Comparison of ENCODE assay signal across 8 mouse cellular contexts in genomic region chr11:69407724-69408004, GRCm38 (mm10). TPM values are rescaled to one million over a fixed set of nuclear protein-coding genes. Genes with fewer than 3 reads are reported as not detected.
DNase-seq lines count a peak whose midpoint lies in the region; ATAC-seq and TF ChIP-seq lines count a peak whose summit lies in the region.
"Had no signal": no experiment of that assay in that cellular context is flagged by ENCODE, and none has a peak within 500 bp of the region (broad histone marks: within the 10 kb centered on the region; RNA-seq: fewer than 3 reads in every experiment).

No protein-coding gene starts in this region.

- H3K27ac ChIP-seq in intestine, embryonic 14.5 days (ENCODE audit: low read depth): no peak overlapping the region
- no peak overlapping the region for H3K27ac ChIP-seq in intestine, postnatal 0 days (ENCODE audit: low read depth, low read length)
- H3K27ac ChIP-seq in embryonic facial prominence, embryonic 13.5 days: no peak overlapping the region
- H3K27ac ChIP-seq in hindbrain, embryonic 13.5 days: peak overlapping the region; percentile 100
- 0 out of 2 replicates have a peak overlapping the region, but pooled peaks have one; percentile 98 for H3K27ac ChIP-seq in midbrain, embryonic 12.5 days (replicated peaks)
- H3K27ac ChIP-seq in kidney, embryonic 16.5 days (ENCODE audit: low read length): no peak overlapping the region

- H3K4me1 ChIP-seq in intestine, embryonic 14.5 days (replicated peaks; ENCODE audit: control insufficient read depth, insufficient read depth, low read length): peaks cover 21% of the 10 kb centered on the region
- no peaks in the 10 kb centered on the region for H3K4me1 ChIP-seq in intestine, postnatal 0 days (replicated peaks; ENCODE audit: control insufficient read depth, insufficient read depth, low read length)
- peaks cover 30% of the 10 kb centered on the region for H3K4me1 ChIP-seq in embryonic facial prominence, embryonic 13.5 days
- H3K4me1 ChIP-seq in hindbrain, embryonic 13.5 days (replicated peaks): peaks cover 43% of the 10 kb centered on the region
- peaks cover 32% of the 10 kb centered on the region for H3K4me1 ChIP-seq in midbrain, embryonic 12.5 days
- peaks cover 19% of the 10 kb centered on the region for H3K4me1 ChIP-seq in kidney, embryonic 16.5 days (ENCODE audit: insufficient read depth, low read length)

- H3K27me3 ChIP-seq in intestine, embryonic 14.5 days (replicated peaks; ENCODE audit: control insufficient read depth, insufficient read depth, low read length): no peaks in the 10 kb centered on the region
- no peaks in the 10 kb centered on the region for H3K27me3 ChIP-seq in intestine, postnatal 0 days (replicated peaks; ENCODE audit: control insufficient read depth, insufficient read depth, low read length)
- no peaks in the 10 kb centered on the region for H3K27me3 ChIP-seq in embryonic facial prominence, embryonic 13.5 days
- no peaks in the 10 kb centered on the region for H3K27me3 ChIP-seq in hindbrain, embryonic 13.5 days
- H3K27me3 ChIP-seq in midbrain, embryonic 12.5 days: no peaks in the 10 kb centered on the region
- H3K27me3 ChIP-seq in kidney, embryonic 16.5 days (ENCODE audit: insufficient read depth, low read length): no peaks in the 10 kb centered on the region

- WGBS in intestine, embryonic 14.5 days: 83% methylated on average over 4 of the region's 4 CpGs
- 83% methylated on average over 4 of the region's 4 CpGs for WGBS in intestine, postnatal 0 days
- 79% methylated on average over 4 of the region's 4 CpGs for WGBS in embryonic facial prominence, embryonic 13.5 days
- 85% methylated on average over 4 of the region's 4 CpGs for WGBS in hindbrain, embryonic 13.5 days
- 84% methylated on average over 4 of the region's 4 CpGs for WGBS in midbrain, embryonic 12.5 days
- WGBS in kidney, embryonic 16.5 days: 85% methylated on average over 4 of the region's 4 CpGs

- no peak for DNase-seq in intestine, embryonic 14.5 days (ENCODE audit: low spot score)
- DNase-seq: layer of hippocampus, adult 9-11 months had no signal

- peak overlapping the region; percentile 8; the same call in 1 of the 2 replicates for H3K9ac ChIP-seq in intestine, embryonic 14.5 days (ENCODE audit: low read length)
- no peak overlapping the region for H3K9ac ChIP-seq in intestine, postnatal 0 days (ENCODE audit: low read depth, low read length)
- H3K9ac ChIP-seq in embryonic facial prominence, embryonic 13.5 days: peak overlapping the region; percentile 91; the same call in 1 of the 2 replicates
- H3K9ac ChIP-seq in hindbrain, embryonic 13.5 days: peak overlapping the region; percentile 99
- H3K9ac ChIP-seq in midbrain, embryonic 12.5 days (replicated peaks): peak overlapping the region; percentile 96; the same call in 1 of the 2 replicates
- no peak overlapping the region for H3K9ac ChIP-seq in kidney, embryonic 16.5 days (replicated peaks; ENCODE audit: low read length)

- no peak for ATAC-seq in intestine, embryonic 14.5 days (replicated peaks; ENCODE audit: low FRiP score, low TSS enrichment, low read depth)
- ATAC-seq in intestine, postnatal 0 days: no peak
- no peak for ATAC-seq in embryonic facial prominence, embryonic 13.5 days (ENCODE audit: insufficient number of reproducible peaks, insufficient read depth, low FRiP score, low TSS enrichment, low read depth)
- no peak for ATAC-seq in hindbrain, embryonic 13.5 days (ENCODE audit: low FRiP score)
- ATAC-seq in midbrain, embryonic 12.5 days (ENCODE audit: low FRiP score, low read depth): no peak
- no peak for ATAC-seq in megakaryocyte-erythroid progenitor cell, adult 5-6 weeks (replicated peaks; ENCODE audit: low FRiP score, low TSS enrichment, poor library complexity, severe bottlenecking)
- no peak for ATAC-seq in kidney, embryonic 16.5 days (ENCODE audit: low FRiP score, low TSS enrichment)

- H3K36me3 ChIP-seq in intestine, embryonic 14.5 days (ENCODE audit: control insufficient read depth, insufficient read depth, low read length): peaks cover 58% of the 10 kb centered on the region
- H3K36me3 ChIP-seq in intestine, postnatal 0 days (ENCODE audit: control insufficient read depth, insufficient read depth): peaks cover 49% of the 10 kb centered on the region
- peaks cover 68% of the 10 kb centered on the region for H3K36me3 ChIP-seq in embryonic facial prominence, embryonic 13.5 days
- peaks cover 63% of the 10 kb centered on the region for H3K36me3 ChIP-seq in hindbrain, embryonic 13.5 days
- H3K36me3 ChIP-seq in midbrain, embryonic 12.5 days: peaks cover 60% of the 10 kb centered on the region
- H3K36me3 ChIP-seq in kidney, embryonic 16.5 days (ENCODE audit: insufficient read depth, low read length): peaks cover 44% of the 10 kb centered on the region

- H3K4me3 ChIP-seq in intestine, embryonic 14.5 days (ENCODE audit: low read depth, low read length): no peak overlapping the region
- no peak overlapping the region for H3K4me3 ChIP-seq in intestine, postnatal 0 days (ENCODE audit: low read depth, low read length)
- H3K4me3 ChIP-seq in embryonic facial prominence, embryonic 13.5 days: peak overlapping the region; percentile 79
- H3K4me3 ChIP-seq in hindbrain, embryonic 13.5 days: peak overlapping the region; percentile 83; the same call in 1 of the 2 replicates
- H3K4me3 ChIP-seq in midbrain, embryonic 12.5 days: peak overlapping the region; percentile 64; the same call in 1 of the 2 replicates
- H3K4me3 ChIP-seq in kidney, embryonic 16.5 days (ENCODE audit: low read length): no peak overlapping the region; the same call in 1 of the 2 replicates

- no peak overlapping the region; the same call in 1 of the 2 replicates for H3K4me2 ChIP-seq in intestine, embryonic 14.5 days (ENCODE audit: low read length)
- no peak overlapping the region for H3K4me2 ChIP-seq in intestine, postnatal 0 days (replicated peaks; ENCODE audit: low read depth)
- H3K4me2 ChIP-seq in embryonic facial prominence, embryonic 13.5 days: peak overlapping the region; percentile 97
- peak overlapping the region; percentile 99 for H3K4me2 ChIP-seq in hindbrain, embryonic 13.5 days
- peak overlapping the region; percentile 98; the same call in 1 of the 2 replicates for H3K4me2 ChIP-seq in midbrain, embryonic 12.5 days (replicated peaks)
- H3K4me2 ChIP-seq in kidney, embryonic 16.5 days (replicated peaks; ENCODE audit: low read depth, low read length): no peak overlapping the region

- no peaks in the 10 kb centered on the region for H3K9me3 ChIP-seq in intestine, embryonic 14.5 days (ENCODE audit: control insufficient read depth, low read length)
- no peaks in the 10 kb centered on the region for H3K9me3 ChIP-seq in intestine, postnatal 0 days (ENCODE audit: control insufficient read depth)
- H3K9me3 ChIP-seq in embryonic facial prominence, embryonic 13.5 days: no peaks in the 10 kb centered on the region
- H3K9me3 ChIP-seq in hindbrain, embryonic 13.5 days: no peaks in the 10 kb centered on the region
- H3K9me3 ChIP-seq in midbrain, embryonic 12.5 days: no peaks in the 10 kb centered on the region
- no peaks in the 10 kb centered on the region for H3K9me3 ChIP-seq in kidney, embryonic 16.5 days (ENCODE audit: low read length)

- no peak for TF ChIP-seq CTCF in intestine, postnatal 0 days (IDR thresholded peaks at IDR 0.05; ENCODE audit: low read depth)

RNA-seq across cellular contexts. Expression of gene Kdm6b, which starts 5.8 kb away (rescaled TPM):
- 29.1 and 29.6 TPM in 2 replicates for polyA plus RNA-seq in intestine, embryonic 14.5 days (2014; fragmentation: Nextera tagmentation; extraction: Ambion mirVana)
- polyA plus RNA-seq in intestine, postnatal 0 days (2015; fragmentation: Nextera tagmentation; extraction: Ambion mirVana): 18.2 and 23.6 TPM in 2 replicates
- 41.3 and 43.1 TPM in 2 replicates for polyA plus RNA-seq in embryonic facial prominence, embryonic 13.5 days (2015; fragmentation: Nextera tagmentation; extraction: Ambion mirVana)
- 50.6 and 51.3 TPM in 2 replicates for polyA plus RNA-seq in hindbrain, embryonic 13.5 days (2015; fragmentation: Nextera tagmentation; extraction: Ambion mirVana)
- 48.7 and 50.7 TPM in 2 replicates for polyA plus RNA-seq in midbrain, embryonic 12.5 days (2016; fragmentation: Nextera tagmentation; extraction: Ambion mirVana)
- total RNA-seq in megakaryocyte-erythroid progenitor cell, adult 5-6 weeks (2014; fragmentation: Nextera tagmentation): 19.3 and 22.1 TPM in 2 replicates
- total RNA-seq in megakaryocyte-erythroid progenitor cell, adult 5-6 weeks (2017): 1.6 and 2.7 TPM in 2 replicates
- 26.0 and 31.3 TPM in 2 replicates for polyA plus RNA-seq in kidney, embryonic 16.5 days (2015; fragmentation: Nextera tagmentation; extraction: Ambion mirVana)

RNA-seq across cellular contexts. Expression of gene Tmem88, which starts 9.6 kb away (rescaled TPM):
- 34.8 and 38.4 TPM in 2 replicates for polyA plus RNA-seq in intestine, embryonic 14.5 days (2014; fragmentation: Nextera tagmentation; extraction: Ambion mirVana)
- 24.1 and 24.9 TPM in 2 replicates for polyA plus RNA-seq in intestine, postnatal 0 days (2015; fragmentation: Nextera tagmentation; extraction: Ambion mirVana)
- polyA plus RNA-seq in embryonic facial prominence, embryonic 13.5 days (2015; fragmentation: Nextera tagmentation; extraction: Ambion mirVana): 13.2 and 16.4 TPM in 2 replicates
- polyA plus RNA-seq in hindbrain, embryonic 13.5 days (2015; fragmentation: Nextera tagmentation; extraction: Ambion mirVana): 7.1 and 8.7 TPM in 2 replicates
- polyA plus RNA-seq in midbrain, embryonic 12.5 days (2016; fragmentation: Nextera tagmentation; extraction: Ambion mirVana): 11.4 and 12.1 TPM in 2 replicates
- total RNA-seq in megakaryocyte-erythroid progenitor cell, adult 5-6 weeks (2014; fragmentation: Nextera tagmentation): 0.37 TPM in 1 of 2 replicates, not detected in the other
- not detected in 2 replicates for total RNA-seq in megakaryocyte-erythroid progenitor cell, adult 5-6 weeks (2017)
- 46.5 and 47.7 TPM in 2 replicates for polyA plus RNA-seq in kidney, embryonic 16.5 days (2015; fragmentation: Nextera tagmentation; extraction: Ambion mirVana)

RNA-seq across cellular contexts. Expression of gene Cyb5d1, which starts 12.2 kb away (rescaled TPM):
- polyA plus RNA-seq in intestine, embryonic 14.5 days (2014; fragmentation: Nextera tagmentation; extraction: Ambion mirVana): 23.3 and 23.8 TPM in 2 replicates
- 8.6 and 8.9 TPM in 2 replicates for polyA plus RNA-seq in intestine, postnatal 0 days (2015; fragmentation: Nextera tagmentation; extraction: Ambion mirVana)
- 43.4 and 46.5 TPM in 2 replicates for polyA plus RNA-seq in embryonic facial prominence, embryonic 13.5 days (2015; fragmentation: Nextera tagmentation; extraction: Ambion mirVana)
- 34.9 and 35.5 TPM in 2 replicates for polyA plus RNA-seq in hindbrain, embryonic 13.5 days (2015; fragmentation: Nextera tagmentation; extraction: Ambion mirVana)
- polyA plus RNA-seq in midbrain, embryonic 12.5 days (2016; fragmentation: Nextera tagmentation; extraction: Ambion mirVana): 52.9 and 53.8 TPM in 2 replicates
- total RNA-seq in megakaryocyte-erythroid progenitor cell, adult 5-6 weeks (2014; fragmentation: Nextera tagmentation): 16.2 and 20.9 TPM in 2 replicates
- total RNA-seq in megakaryocyte-erythroid progenitor cell, adult 5-6 weeks (2017): 36.7 and 41.7 TPM in 2 replicates
- 34.0 and 37.3 TPM in 2 replicates for polyA plus RNA-seq in kidney, embryonic 16.5 days (2015; fragmentation: Nextera tagmentation; extraction: Ambion mirVana)

RNA-seq across cellular contexts. Expression of gene Naa38, which starts 12.4 kb away (rescaled TPM):
- polyA plus RNA-seq in intestine, embryonic 14.5 days (2014; fragmentation: Nextera tagmentation; extraction: Ambion mirVana): 184 and 197 TPM in 2 replicates
- 159 and 164 TPM in 2 replicates for polyA plus RNA-seq in intestine, postnatal 0 days (2015; fragmentation: Nextera tagmentation; extraction: Ambion mirVana)
- polyA plus RNA-seq in embryonic facial prominence, embryonic 13.5 days (2015; fragmentation: Nextera tagmentation; extraction: Ambion mirVana): 145 and 150 TPM in 2 replicates
- polyA plus RNA-seq in hindbrain, embryonic 13.5 days (2015; fragmentation: Nextera tagmentation; extraction: Ambion mirVana): 103 and 105 TPM in 2 replicates
- polyA plus RNA-seq in midbrain, embryonic 12.5 days (2016; fragmentation: Nextera tagmentation; extraction: Ambion mirVana): 98.9 and 105 TPM in 2 replicates
- total RNA-seq in megakaryocyte-erythroid progenitor cell, adult 5-6 weeks (2014; fragmentation: Nextera tagmentation): 161 and 169 TPM in 2 replicates
- 156 and 170 TPM in 2 replicates for total RNA-seq in megakaryocyte-erythroid progenitor cell, adult 5-6 weeks (2017)
- 142 and 150 TPM in 2 replicates for polyA plus RNA-seq in kidney, embryonic 16.5 days (2015; fragmentation: Nextera tagmentation; extraction: Ambion mirVana)

RNA-seq across cellular contexts. Expression of gene Chd3, which starts 38.5 kb away (rescaled TPM):
- polyA plus RNA-seq in intestine, embryonic 14.5 days (2014; fragmentation: Nextera tagmentation; extraction: Ambion mirVana): 52.4 and 62.3 TPM in 2 replicates
- 19.4 and 24.8 TPM in 2 replicates for polyA plus RNA-seq in intestine, postnatal 0 days (2015; fragmentation: Nextera tagmentation; extraction: Ambion mirVana)
- polyA plus RNA-seq in embryonic facial prominence, embryonic 13.5 days (2015; fragmentation: Nextera tagmentation; extraction: Ambion mirVana): 135 and 142 TPM in 2 replicates
- 92.4 and 93.5 TPM in 2 replicates for polyA plus RNA-seq in hindbrain, embryonic 13.5 days (2015; fragmentation: Nextera tagmentation; extraction: Ambion mirVana)
- 78.7 and 88.5 TPM in 2 replicates for polyA plus RNA-seq in midbrain, embryonic 12.5 days (2016; fragmentation: Nextera tagmentation; extraction: Ambion mirVana)
- 45.7 and 57.3 TPM in 2 replicates for total RNA-seq in megakaryocyte-erythroid progenitor cell, adult 5-6 weeks (2014; fragmentation: Nextera tagmentation)
- 21.0 and 49.2 TPM in 2 replicates for total RNA-seq in megakaryocyte-erythroid progenitor cell, adult 5-6 weeks (2017)
- 58.6 and 67.2 TPM in 2 replicates for polyA plus RNA-seq in kidney, embryonic 16.5 days (2015; fragmentation: Nextera tagmentation; extraction: Ambion mirVana)

Comparison
In these comparisons a context has a peak if more than half of its experiments do, and no peak if none do; other contexts are left out.
1. H3K9ac ChIP-seq: peak in intestine, embryonic 14.5 days (single experiment), embryonic facial prominence, embryonic 13.5 days (single experiment), hindbrain, embryonic 13.5 days (single experiment) and midbrain, embryonic 12.5 days (single experiment); none in intestine, postnatal 0 days (single experiment) and kidney, embryonic 16.5 days (single experiment).
2. H3K27ac ChIP-seq: peak in hindbrain, embryonic 13.5 days (single experiment) and midbrain, embryonic 12.5 days (single experiment); none in intestine, embryonic 14.5 days (single experiment), intestine, postnatal 0 days (single experiment), embryonic facial prominence, embryonic 13.5 days (single experiment) and kidney, embryonic 16.5 days (single experiment).
3. H3K4me2 ChIP-seq: peak in embryonic facial prominence, embryonic 13.5 days (single experiment), hindbrain, embryonic 13.5 days (single experiment) and midbrain, embryonic 12.5 days (single experiment); none in intestine, embryonic 14.5 days (single experiment), intestine, postnatal 0 days (single experiment) and kidney, embryonic 16.5 days (single experiment).
4. H3K4me3 ChIP-seq: peak in embryonic facial prominence, embryonic 13.5 days (single experiment), hindbrain, embryonic 13.5 days (single experiment) and midbrain, embryonic 12.5 days (single experiment); none in intestine, embryonic 14.5 days (single experiment), intestine, postnatal 0 days (single experiment) and kidney, embryonic 16.5 days (single experiment).